Mouse (Mus musculus) kidney, embryonic 16.5 days (tissue): ENCODE results near the gene Lyz1. TPM values are rescaled to one million over a fixed set of nuclear protein-coding genes. Genes with fewer than 3 reads are reported as not detected.
"Not testable (repeated sequence)": the region's sequence is repeated elsewhere in the genome, so short reads cannot be mapped to it uniquely, and the experiment has no call there.

ENCODE experiments used
- ATAC-seq: fragments of 200-750 bp; cut with Nextera tagmentation; 2 replicates; pipeline ENCODE4 v1.8.0; 2017; ENCODE audit warnings: moderate TSS enrichment; ENCODE audit not compliant: low FRiP score, low TSS enrichment
- H3K27ac ChIP-seq: fragments of 300-500 bp; sonication (generic); 2 replicates; pipeline ENCODE4 v1.5.1; 2014; ENCODE audit warnings: low read length
- H3K27me3 ChIP-seq: fragments of 300-500 bp; sonication (generic); 2 replicates; pipeline ENCODE4 v1.6.1; 2014; ENCODE audit warnings: low read length, control low read depth, mixed read lengths; ENCODE audit not compliant: insufficient read depth
- H3K36me3 ChIP-seq: fragments of 300-500 bp; sonication (generic); 2 replicates; pipeline ENCODE4 v1.6.1; 2014; ENCODE audit warnings: low read length, control low read depth, mixed read lengths; ENCODE audit not compliant: insufficient read depth
- H3K4me1 ChIP-seq: fragments of 300-500 bp; sonication (generic); 2 replicates; pipeline ENCODE4 v1.6.1; 2014; ENCODE audit warnings: low read length, control low read depth, mixed read lengths; ENCODE audit not compliant: insufficient read depth
- H3K4me2 ChIP-seq: fragments of 300-500 bp; sonication (generic); replicated peaks from 2 replicates; pipeline ENCODE4 v1.6.1; 2014; ENCODE audit warnings: low read depth, low read length
- H3K4me3 ChIP-seq: fragments of 300-500 bp; sonication (generic); 2 replicates; pipeline ENCODE4 v1.5.1; 2014; ENCODE audit warnings: mild to moderate bottlenecking, low read length
- H3K9ac ChIP-seq: fragments of 300-500 bp; sonication (generic); replicated peaks from 2 replicates; pipeline ENCODE4 v1.6.1; 2014; ENCODE audit warnings: low read length
- H3K9me3 ChIP-seq: fragments of 300-500 bp; sonication (generic); 2 replicates; pipeline ENCODE4 v1.6.1; 2016; ENCODE audit warnings: low read length, control low read depth
- WGBS: fragments of 180-500 bp; shearing (Covaris S2); extraction: QIAGEN DNeasy Blood & Tissue Kit; methylation state at CpG from one replicate; pipeline ENCODE4 v1.1.7; 2014; 5-methylcytosine and 5-hydroxymethylcytosine counted together
- polyA plus RNA-seq: library from polyadenylated mRNA; unstranded; fragments of >200 nt; fragmentation: Nextera tagmentation; extraction: Ambion mirVana; gene quantifications from 2 replicates; pipeline ENCODE4 v1.2.1, GENCODE M21; 2015

Gene Lyz1
- polyA plus RNA-seq, 1 experiment from 2014 or later: not detected

DNA sequence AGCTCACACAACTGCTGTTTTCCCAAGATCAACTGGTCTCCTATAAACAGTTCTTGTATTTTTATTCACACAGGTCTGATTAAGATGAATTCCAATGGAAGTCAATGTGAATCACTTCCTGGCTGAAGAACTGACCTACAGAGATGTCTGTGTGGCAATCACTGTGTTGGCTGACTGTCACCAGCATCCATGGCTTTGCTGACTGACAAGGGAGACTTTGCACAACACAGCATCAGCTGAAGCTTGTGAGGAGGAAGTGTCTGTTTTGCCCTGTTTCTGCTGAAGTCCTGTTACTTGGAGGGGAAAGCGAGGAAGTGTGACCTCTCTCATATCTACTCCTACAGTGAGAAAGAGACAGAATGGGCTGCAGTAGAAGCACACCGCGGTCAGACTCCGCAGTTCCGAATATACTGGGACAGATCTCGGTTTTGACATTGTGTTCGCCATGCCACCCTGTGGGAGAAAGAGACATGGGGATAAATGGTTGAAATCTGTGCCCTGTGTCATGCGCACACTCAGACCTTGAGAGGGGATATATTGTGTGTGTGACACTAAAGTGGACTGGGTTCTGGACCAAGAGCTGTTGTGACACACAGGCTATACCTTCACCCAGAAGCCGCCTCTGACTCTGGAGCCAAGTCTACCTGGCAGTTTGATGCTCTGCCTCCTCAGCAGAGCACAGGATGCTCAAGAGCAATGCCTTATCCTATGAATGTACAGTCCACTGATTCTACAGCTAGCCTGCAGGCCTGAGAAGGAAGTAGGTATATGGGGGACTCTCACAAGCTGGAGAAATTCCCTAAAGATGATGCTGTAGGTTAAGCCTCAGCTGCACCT, 4.3 kb downstream of the Lyz1 start:
- 92% methylated on average over 9 of the region's 9 CpGs for WGBS
- Histone ChIP-seq H3K4me3 (no peak overlapping the region), H3K27ac (no peak overlapping the region), H3K36me3 (no peaks in the 10 kb centered on the region), H3K4me1 (0 out of 2 replicates have a peak, but pooled peaks cover 3% of the 10 kb centered on the region), H3K9me3 (no peaks in the 10 kb centered on the region), H3K27me3 (no peaks in the 10 kb centered on the region), H3K4me2 (no peak overlapping the region), H3K9ac (no peak overlapping the region)
- no peak for ATAC-seq

DNA sequence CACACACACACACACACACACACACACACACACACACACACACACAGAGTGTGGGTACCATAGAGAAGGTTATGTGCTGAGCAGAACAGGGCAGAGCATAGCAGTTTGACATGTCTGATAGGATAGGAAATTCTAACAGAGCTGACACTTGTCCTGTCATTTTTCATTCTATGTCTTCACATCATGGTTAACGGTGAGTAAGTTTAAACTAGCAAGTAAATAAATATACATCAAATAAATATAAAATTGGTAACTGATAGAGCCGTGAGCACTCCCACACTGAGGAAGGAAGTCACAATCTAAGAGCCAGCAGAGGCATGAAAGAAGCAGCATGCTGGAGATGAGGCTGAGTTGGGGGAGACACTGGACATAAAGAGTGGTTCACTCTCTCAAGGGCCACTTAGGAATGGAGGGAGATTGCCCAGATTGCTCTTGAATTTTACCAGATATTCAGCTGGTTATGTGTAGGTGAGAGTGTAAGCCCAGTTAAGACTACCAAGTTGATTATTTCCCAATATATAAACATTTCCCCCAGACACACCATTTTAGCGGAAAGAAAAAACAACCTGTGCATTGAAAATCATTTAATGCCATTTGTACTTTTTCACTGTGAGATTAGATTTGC, 5.3 kb downstream of the Lyz1 start:
- ATAC-seq: no peak
- 71% methylated on average over 3 of the region's 3 CpGs for WGBS
- H3K9me3 ChIP-seq: no peaks in the 10 kb centered on the region
- no peak overlapping the region for H3K4me2 ChIP-seq
- H3K27ac ChIP-seq: no peak overlapping the region
- H3K4me1 ChIP-seq: 0 out of 2 replicates have a peak, but pooled peaks cover under 1% of the 10 kb centered on the region
- H3K9ac ChIP-seq: no peak overlapping the region
- no peak overlapping the region for H3K4me3 ChIP-seq
- H3K27me3 ChIP-seq: no peaks in the 10 kb centered on the region
- no peaks in the 10 kb centered on the region for H3K36me3 ChIP-seq

DNA sequence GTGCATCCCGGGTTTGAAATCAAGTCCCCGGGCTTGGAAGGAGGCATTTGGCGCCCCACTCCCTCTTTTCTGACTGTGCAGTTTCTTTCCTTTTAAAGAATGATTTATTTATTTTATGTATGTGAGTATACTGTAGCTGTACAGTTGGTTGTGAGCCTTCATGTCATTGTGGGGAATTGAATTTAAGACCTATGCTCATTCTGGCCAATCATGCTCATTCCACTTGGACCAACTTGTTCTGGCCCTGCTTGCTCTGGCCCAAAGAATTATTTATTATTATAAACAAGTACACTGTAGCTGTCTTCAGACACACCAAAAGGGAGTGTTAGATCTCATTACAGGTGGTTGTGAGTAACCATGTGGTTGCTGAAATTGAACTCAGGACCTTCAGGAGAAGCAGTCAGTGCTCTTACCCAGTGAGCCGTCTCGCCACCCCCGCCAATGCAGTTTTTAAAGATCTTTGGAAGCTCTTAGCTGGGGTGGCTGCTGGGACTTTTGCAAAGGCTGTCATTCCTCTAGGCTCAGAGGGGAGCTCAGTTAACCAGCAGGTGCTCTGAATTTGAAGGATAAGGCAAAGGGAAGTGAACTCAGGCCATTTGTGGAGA, 6.2 kb downstream of the Lyz1 start:
- WGBS: 93% methylated on average over 6 of the region's 6 CpGs

DNA sequence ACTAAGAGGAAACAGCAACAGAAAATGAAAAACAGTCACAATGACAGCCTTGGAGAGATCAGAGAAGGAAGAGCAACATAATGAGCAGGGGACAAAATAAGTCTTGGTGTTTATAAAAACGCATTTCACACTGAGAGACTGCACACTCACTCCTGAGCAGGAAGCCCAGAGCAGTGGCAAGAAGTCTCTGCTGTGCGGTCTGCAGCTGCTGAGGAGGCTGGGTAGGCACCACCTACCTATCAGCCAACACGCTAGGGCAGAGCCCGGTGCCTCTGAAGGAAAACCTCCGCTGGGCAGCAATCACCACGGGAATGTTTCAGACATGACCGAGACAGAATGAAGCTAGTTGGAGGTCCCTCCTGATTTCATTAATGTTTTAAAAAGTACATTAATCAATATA, 7.1 kb downstream of the Lyz1 start:
- H3K4me3 ChIP-seq, H3K27ac ChIP-seq, H3K9me3 ChIP-seq, H3K27me3 ChIP-seq, H3K4me1 ChIP-seq, H3K9ac ChIP-seq, ATAC-seq, H3K4me2 ChIP-seq, H3K36me3 ChIP-seq: not testable (repeated sequence)
- WGBS: 88% methylated on average over 3 of the region's 7 CpGs

More for the DNA sequence above, 6.2 kb downstream of the Lyz1 start:
- Histone ChIP-seq H3K9me3 (no peaks in the 10 kb centered on the region), H3K4me2 (no peak overlapping the region), H3K4me3 (no peak overlapping the region), H3K27me3 (no peaks in the 10 kb centered on the region), H3K9ac (no peak overlapping the region), H3K4me1 (no peaks in the 10 kb centered on the region), H3K36me3 (no peaks in the 10 kb centered on the region), H3K27ac (no peak overlapping the region)
- ATAC-seq: no peak

DNA sequence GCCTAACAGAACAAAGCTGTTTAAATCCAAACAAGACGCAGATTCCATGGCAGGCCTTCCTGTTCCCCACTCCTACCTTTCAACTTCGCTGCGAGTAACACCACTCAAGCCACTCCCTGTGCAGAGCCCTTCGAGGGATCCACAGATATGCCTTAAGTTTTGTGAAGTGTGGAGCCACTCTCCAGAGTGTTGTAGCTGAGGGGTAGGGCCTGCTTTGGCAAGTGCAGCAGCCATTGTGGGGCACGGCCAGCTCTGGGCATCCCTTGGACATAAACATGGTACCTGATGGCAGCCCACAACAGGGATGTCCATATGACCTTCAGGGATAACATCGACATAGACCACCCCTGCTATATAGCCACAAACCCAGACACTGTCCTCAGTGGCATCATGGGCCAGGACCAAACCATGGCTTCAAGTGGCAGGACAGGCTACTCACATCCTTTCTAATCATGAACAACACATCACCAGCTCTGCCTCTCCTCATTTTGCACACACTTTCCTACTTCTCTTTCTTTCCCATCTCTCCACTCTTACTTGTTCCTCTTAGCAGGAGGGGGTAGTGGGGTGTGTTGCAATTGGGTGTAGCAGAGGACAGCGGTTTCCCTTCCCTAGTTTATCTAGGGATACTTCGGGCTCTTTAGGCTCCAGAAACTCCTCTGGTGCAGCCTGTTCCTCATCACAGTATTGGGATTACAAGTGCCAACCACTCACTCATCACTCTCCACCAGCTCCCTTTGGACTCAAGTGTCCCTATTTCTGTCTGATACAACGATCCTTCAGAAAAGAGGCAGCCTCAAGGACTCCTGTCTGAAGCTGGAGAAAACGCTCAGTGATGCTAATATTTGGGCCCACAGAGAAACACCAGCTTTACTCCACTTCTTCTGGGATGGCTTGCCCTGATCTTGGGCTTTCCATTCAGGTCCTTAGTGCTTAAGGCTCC, 7.8 kb downstream of the Lyz1 start:
- Histone ChIP-seq H3K4me1 (no peaks in the 10 kb centered on the region), H3K4me2 (no peak overlapping the region), H3K36me3 (no peaks in the 10 kb centered on the region), H3K4me3 (no peak overlapping the region), H3K27me3 (no peaks in the 10 kb centered on the region), H3K9me3 (no peaks in the 10 kb centered on the region), H3K9ac (no peak overlapping the region), H3K27ac (no peak overlapping the region)
- no peak for ATAC-seq
- WGBS: 87% methylated on average over 10 of the region's 10 CpGs

DNA sequence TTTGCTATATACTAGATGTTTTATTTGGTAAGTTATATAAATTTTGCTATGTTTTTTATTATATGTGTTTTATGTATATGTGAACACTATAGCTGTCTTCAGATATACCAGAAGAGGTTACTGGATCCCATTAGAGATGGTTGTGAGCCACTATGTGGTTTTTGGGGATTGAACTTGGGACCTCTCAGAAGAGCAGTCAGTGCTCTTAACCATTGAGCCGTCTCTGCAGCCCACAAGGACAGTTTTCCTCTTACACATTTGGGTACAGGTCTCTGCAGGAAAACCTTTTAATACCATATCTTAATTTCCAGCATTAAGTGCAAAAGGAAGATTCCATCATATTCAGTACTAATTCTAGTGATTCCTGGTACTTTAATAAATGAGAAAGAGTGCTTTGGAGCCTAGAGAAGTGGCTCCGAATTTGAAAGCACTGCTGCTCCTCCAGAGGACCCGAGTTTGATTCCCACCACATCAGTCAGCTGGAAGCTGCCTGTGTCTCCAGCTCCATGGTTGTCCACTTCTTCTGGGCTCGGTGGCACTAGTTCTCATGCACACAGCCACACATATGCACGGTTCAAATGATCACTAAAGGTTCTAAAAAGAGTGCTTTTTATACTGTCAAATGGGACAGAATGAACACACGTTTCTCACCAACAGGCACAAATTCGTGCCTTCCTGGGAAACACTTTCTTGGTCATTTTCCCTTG, 8.6 kb downstream of the Lyz1 start:
- H3K4me1 ChIP-seq: no peaks in the 10 kb centered on the region
- H3K36me3 ChIP-seq: no peaks in the 10 kb centered on the region
- H3K27ac ChIP-seq: no peak overlapping the region
- ATAC-seq: no peak
- H3K4me2 ChIP-seq: no peak overlapping the region
- no peaks in the 10 kb centered on the region for H3K27me3 ChIP-seq
- no peak overlapping the region for H3K4me3 ChIP-seq
- 81% methylated on average over 7 of the region's 7 CpGs for WGBS
- H3K9me3 ChIP-seq: no peaks in the 10 kb centered on the region
- no peak overlapping the region for H3K9ac ChIP-seq

DNA sequence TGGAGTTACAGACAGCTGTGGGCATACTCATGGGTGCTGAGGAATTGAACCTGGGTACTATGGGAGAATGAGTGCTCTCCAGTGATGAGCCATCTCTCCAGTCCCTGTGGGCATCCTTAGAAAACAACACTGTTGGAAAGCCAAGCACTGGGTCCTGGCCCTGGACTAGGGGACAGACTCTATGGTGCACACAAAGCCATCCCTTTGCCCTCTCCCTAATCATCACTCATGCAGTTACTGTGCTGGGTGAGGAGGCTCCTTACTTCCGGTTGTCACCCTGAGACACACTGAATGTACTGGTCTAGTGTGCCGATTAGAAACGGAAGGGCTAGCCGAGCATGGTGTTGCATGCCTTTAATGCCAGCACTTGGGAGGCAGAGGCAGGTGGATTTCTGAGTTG, 9.5 kb downstream of the Lyz1 start:
- H3K9ac ChIP-seq, H3K4me2 ChIP-seq, H3K27ac ChIP-seq, H3K27me3 ChIP-seq, ATAC-seq, H3K36me3 ChIP-seq, H3K4me1 ChIP-seq, H3K9me3 ChIP-seq, H3K4me3 ChIP-seq: not testable (repeated sequence)
- WGBS: 87% methylated on average over 4 of the region's 4 CpGs

DNA sequence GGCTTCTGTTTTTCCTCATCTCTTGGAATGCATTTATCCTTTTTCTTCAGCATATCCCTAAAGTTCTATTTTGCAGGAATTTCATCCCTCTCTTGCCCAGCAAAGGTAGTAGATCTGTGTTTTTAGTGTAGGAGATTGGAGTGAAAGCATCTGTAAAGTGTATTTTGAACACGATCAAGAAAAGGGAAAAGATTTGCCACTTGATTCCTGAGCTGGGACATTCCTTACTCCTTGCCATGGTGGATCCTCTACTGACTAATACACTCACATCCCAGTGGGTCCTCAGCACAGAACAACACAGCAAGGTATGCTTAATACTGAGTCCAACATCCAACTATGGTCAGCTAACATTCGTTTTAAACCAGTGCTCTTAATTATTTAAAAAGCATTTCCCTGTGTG, 10.1 kb downstream of the Lyz1 start:
- Histone ChIP-seq H3K27me3 (no peaks in the 10 kb centered on the region), H3K4me1 (no peaks in the 10 kb centered on the region), H3K4me3 (no peak overlapping the region), H3K9me3 (no peaks in the 10 kb centered on the region), H3K27ac (no peak overlapping the region), H3K9ac (no peak overlapping the region), H3K36me3 (no peaks in the 10 kb centered on the region), H3K4me2 (no peak overlapping the region)
- 76% methylated on average over 2 of the region's 2 CpGs for WGBS
- ATAC-seq: no peak

DNA sequence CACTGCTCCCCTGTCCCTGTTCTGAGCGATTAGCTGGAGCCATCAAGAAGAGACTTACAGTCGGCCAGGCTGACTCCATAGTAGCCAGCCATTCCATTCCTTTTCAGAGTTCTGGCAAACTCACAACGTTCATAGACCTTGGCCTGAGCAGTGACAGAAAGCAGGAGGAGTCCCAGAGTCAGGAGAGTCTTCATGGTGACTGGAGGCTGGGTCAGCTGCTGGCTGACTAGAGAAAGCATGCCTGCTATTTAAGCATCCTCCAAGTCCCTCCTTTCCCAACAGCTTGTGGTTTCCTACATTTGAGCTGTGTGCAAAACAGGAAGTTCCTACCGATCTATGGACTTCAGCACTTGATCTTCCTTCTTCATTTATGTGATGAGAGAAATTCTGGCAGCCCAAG, 10.6 kb downstream of the Lyz1 start, which contains the start of gene Lyz2:
Gene Lyz2, minus strand, starts transcription at position 273 of the 400 bp plus-strand sequence.
- Histone ChIP-seq H3K4me2 (no peak within 1 kb of the TSS), H3K27me3 (no peaks in the 10 kb centered on the region), H3K4me1 (no peaks in the 10 kb centered on the region), H3K27ac (no peak within 1 kb of the TSS), H3K36me3 (no peaks in the 10 kb centered on the region), H3K9ac (no peak within 1 kb of the TSS), H3K9me3 (no peaks in the 10 kb centered on the region), H3K4me3 (no peak within 1 kb of the TSS)
- ATAC-seq: no peak
- 64% methylated on average over 4 of the region's 4 CpGs for WGBS
